Mouse (Mus musculus) cerebellum, postnatal 14 days (tissue): ENCODE data around the gene Tbata.
A peak's percentile ranks its signal among the peaks of the same experiment; 100 is the strongest.

Experiments
- DNase-seq, 2 experiments: peaks; one replicate each; pipeline ENCODE4 v3.0.0; 2021; ENCODE audit warnings: mixed read lengths in 2 of 2

Tbata gene

GRCm38 (mm10) chr10:61211743-61212142 lies 40.0 kb downstream of the Tbata start:
- peak; percentile 85 to 87 for DNase-seq

GRCm38 (mm10) chr10:61212817-61213216 lies 41.1 kb downstream of the Tbata start:
- no peak for DNase-seq

GRCm38 (mm10) chr10:61215658-61216057 lies 43.9 kb downstream of the Tbata start:
- DNase-seq, result no peak

GRCm38 (mm10) chr10:61216163-61216562 lies 44.4 kb downstream of the Tbata start:
- no peak for DNase-seq

GRCm38 (mm10) chr10:61219318-61219717 lies 47.6 kb downstream of the Tbata start:
- DNase-seq, result no peak

GRCm38 (mm10) chr10:61225694-61226093 lies 53.9 kb downstream of the Tbata start:
- peak; percentile 27 to 35 for DNase-seq

GRCm38 (mm10) chr10:61226784-61227396 lies 55.1 kb downstream of the Tbata start:
- peak; percentile 36 to 44 for DNase-seq

GRCm38 (mm10) chr10:61231756-61232155 lies 60.0 kb downstream of the Tbata start:
- DNase-seq, result no peak

GRCm38 (mm10) chr10:61232858-61233567 lies 61.3 kb downstream of the Tbata start:
- peak; percentile 42 to 72 for DNase-seq

GRCm38 (mm10) chr10:61234319-61234718 lies 62.6 kb downstream of the Tbata start:
- DNase-seq, result no peak

GRCm38 (mm10) chr10:61235677-61236267 lies 64.0 kb downstream of the Tbata start:
- DNase-seq, result no peak

GRCm38 (mm10) chr10:61236683-61237390 lies 65.1 kb downstream of the Tbata start:
- no peak for DNase-seq

GRCm38 (mm10) chr10:61237391-61237785 lies 65.6 kb downstream of the Tbata start:
- DNase-seq, result no peak
